Mouse (Mus musculus) G1E (cell line): ENCODE measurements at regions not wholly inside any gene's neighbourhood (a gene's known extent, or its start where the extent isn't known, plus 50 kb on each side); places are given as distances from the start of the nearest gene placed in this dataset.

ENCODE experiments used
- ATAC-seq: 2 replicates; pipeline ENCODE4 v1.8.0; 2016; ENCODE audit warnings: mild to moderate bottlenecking; ENCODE audit not compliant: insufficient number of reproducible peaks, poor library complexity, low FRiP score, severe bottlenecking; ENCODE audit errors: extremely low read depth
- DNase-seq: peaks from one replicate; pipeline ENCODE4 v3.0.0; 2012; ENCODE audit warnings: low spot score
- H3K27me3 ChIP-seq: 2 replicates; pipeline ENCODE4 v1.6.1; 2012; ENCODE audit warnings: mild to moderate bottlenecking, low read length, inconsistent platforms; ENCODE audit not compliant: insufficient read depth
- H3K36me3 ChIP-seq: replicated peaks from 2 replicates; pipeline ENCODE3; 2012; ENCODE audit warnings: mild to moderate bottlenecking, inconsistent platforms
- H3K4me1 ChIP-seq: 2 replicates; pipeline ENCODE4 v1.6.1; 2012; ENCODE audit warnings: low read depth, low read length, inconsistent platforms, mixed read lengths; ENCODE audit not compliant: insufficient read depth
- H3K4me3 ChIP-seq: 2 replicates; pipeline ENCODE4 v1.5.1; 2012; ENCODE audit warnings: low read depth, mild to moderate bottlenecking, inconsistent platforms, low read length, moderate library complexity, mixed read lengths
- H3K9me3 ChIP-seq: replicated peaks from 2 replicates; pipeline ENCODE4 v1.6.1; 2012; ENCODE audit warnings: inconsistent platforms
- CTCF ChIP-seq: IDR thresholded peaks from 2 replicates; pipeline ENCODE4 v1.5.1; 2012; ENCODE audit warnings: low read depth, low read length, inconsistent platforms, mixed read lengths
- GATA1 ChIP-seq: IDR thresholded peaks from 2 replicates; pipeline ENCODE4 v1.6.1; 2012; ENCODE audit warnings: borderline replicate concordance, low read length, inconsistent platforms, mixed read lengths
- GATA2 ChIP-seq: IDR thresholded peaks from 2 replicates; pipeline ENCODE4 v1.6.1; 2012; ENCODE audit warnings: low read depth, low read length, inconsistent platforms, borderline replicate concordance
- POLR2AphosphoS5 ChIP-seq: IDR thresholded peaks from 2 replicates; pipeline ENCODE4 v1.6.1; 2012; ENCODE audit warnings: low read depth, low read length, inconsistent platforms; ENCODE audit not compliant: insufficient replicate concordance
- TAL1 ChIP-seq: conservative IDR thresholded peaks from 2 replicates; pipeline ENCODE4 v1.6.1; 2012; ENCODE audit warnings: low read depth, low read length, inconsistent platforms, mixed read lengths

DNA sequence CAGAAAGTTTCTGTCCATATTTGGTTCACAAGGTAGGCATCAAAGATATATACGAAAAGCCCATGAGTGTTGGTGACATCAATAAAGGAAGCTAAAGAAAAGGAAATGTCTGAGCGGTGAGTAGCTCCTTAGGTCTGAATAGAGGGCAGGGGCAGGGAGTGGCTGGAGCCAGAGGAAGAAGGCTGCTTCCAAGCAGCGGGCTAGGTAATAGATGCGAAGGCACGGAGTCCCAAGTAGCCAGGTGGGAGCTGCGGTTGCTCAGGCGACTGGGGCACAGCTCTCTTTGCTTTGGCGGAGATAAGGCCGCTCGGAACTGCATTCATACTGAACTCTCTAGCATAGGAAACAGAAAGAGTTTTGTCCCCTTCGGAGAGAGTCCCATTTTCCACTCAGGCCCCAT lies 193.9 kb upstream of the Sox9 start:
- Histone ChIP-seq H3K36me3 (no peaks in the 10 kb centered on the region), H3K4me1 (no peaks in the 10 kb centered on the region), H3K27me3 (no peaks in the 10 kb centered on the region), H3K9me3 (peaks cover 64% of the 10 kb centered on the region), H3K4me3 (no peak overlapping the region)
- ATAC-seq = no peak
- DNase-seq = no peak
- TF ChIP-seq CTCF = no peak
- TF ChIP-seq POLR2AphosphoS5 = no peak

DNA sequence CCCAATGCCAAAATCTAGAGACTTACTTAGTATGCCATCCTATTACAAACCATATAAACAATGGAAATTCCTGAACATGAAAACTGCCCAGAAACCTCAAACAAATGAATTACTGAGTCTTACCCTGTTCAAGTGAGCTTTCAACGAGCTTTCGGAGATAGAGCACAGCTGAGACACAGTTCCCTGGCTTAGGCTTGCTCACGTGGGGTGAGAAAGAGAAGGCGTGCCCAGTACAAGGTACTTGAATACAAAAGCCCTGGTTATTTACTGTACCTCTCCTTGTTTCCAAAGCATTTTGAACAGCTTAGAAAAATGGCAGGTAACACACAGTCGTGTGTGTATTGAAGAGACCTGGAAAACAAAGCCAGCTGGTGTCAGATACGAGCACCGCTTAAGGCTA lies 191.8 kb upstream of the Sox9 start:
- TF ChIP-seq POLR2AphosphoS5 (no peak), TAL1 (no peak), GATA2 (no peak), GATA1 (no peak), CTCF (no peak)
- Histone ChIP-seq H3K27me3 (no peaks in the 10 kb centered on the region), H3K4me1 (no peaks in the 10 kb centered on the region), H3K4me3 (no peak overlapping the region), H3K9me3 (peaks cover 57% of the 10 kb centered on the region), H3K36me3 (no peaks in the 10 kb centered on the region)
- ATAC-seq = no peak
- DNase-seq = no peak

DNA sequence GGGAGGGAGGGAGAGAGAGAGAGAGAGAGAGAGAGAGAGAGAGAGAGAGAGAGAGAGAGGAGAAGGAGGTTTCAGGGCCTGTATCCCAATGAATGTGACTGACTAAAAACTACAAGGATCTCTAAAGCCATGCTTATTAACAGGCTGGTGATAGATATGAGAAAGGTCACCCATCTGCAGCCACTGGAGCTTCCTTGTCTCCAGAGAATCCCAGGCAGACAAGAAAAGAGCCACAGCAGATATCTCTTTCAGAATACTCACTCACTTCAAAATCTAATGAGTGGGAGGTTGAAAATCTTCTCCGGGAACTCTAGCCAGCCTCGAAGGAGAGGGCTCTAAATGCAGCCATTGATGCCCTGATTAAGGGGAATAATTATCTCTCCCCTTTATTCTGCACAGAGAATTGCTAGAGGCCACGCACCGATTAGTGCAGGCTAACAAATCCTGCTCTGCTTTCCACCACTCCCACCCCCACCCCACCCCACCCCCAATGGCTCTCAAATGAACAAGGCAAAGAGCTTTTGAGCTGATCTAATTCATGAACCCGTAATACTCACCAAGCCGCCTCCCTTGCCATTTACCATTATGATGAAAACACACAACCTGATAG lies 189.5 kb upstream of the Sox9 start:
- no peak for ATAC-seq
- no peak for TF ChIP-seq POLR2AphosphoS5
- DNase-seq = no peak
- H3K36me3 ChIP-seq = no peaks in the 10 kb centered on the region
- peaks cover 43% of the 10 kb centered on the region for H3K9me3 ChIP-seq
- H3K4me3 ChIP-seq = no peak overlapping the region
- H3K4me1 ChIP-seq = no peaks in the 10 kb centered on the region
- no peaks in the 10 kb centered on the region for H3K27me3 ChIP-seq

DNA sequence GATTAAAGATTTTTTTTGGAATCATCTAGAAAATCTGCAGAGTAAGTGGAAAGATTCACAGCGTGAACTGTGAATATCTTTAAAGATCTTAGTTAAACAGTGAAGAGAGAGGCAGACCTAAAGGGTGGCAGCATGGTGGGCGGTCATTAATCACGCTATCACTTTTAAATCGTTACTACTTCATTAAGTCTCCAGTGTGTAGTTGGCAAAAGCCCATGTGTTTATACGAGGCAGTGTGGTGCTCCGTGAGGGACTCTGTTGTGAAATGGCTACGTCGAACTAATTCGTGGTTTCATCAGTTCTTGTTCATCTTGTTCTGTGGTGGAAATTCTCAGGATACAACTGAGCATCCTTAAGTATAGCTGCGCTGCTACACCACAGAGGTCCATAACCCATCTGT lies 188.2 kb upstream of the Sox9 start:
- no peaks in the 10 kb centered on the region for H3K36me3 ChIP-seq
- H3K27me3 ChIP-seq = no peaks in the 10 kb centered on the region
- peaks cover 35% of the 10 kb centered on the region for H3K9me3 ChIP-seq
- TF ChIP-seq GATA1 (no peak), GATA2 (no peak), TAL1 (no peak), CTCF (no peak), POLR2AphosphoS5 (no peak)
- no peak overlapping the region for H3K4me3 ChIP-seq
- no peaks in the 10 kb centered on the region for H3K4me1 ChIP-seq
- DNase-seq = no peak
- no peak for ATAC-seq

DNA sequence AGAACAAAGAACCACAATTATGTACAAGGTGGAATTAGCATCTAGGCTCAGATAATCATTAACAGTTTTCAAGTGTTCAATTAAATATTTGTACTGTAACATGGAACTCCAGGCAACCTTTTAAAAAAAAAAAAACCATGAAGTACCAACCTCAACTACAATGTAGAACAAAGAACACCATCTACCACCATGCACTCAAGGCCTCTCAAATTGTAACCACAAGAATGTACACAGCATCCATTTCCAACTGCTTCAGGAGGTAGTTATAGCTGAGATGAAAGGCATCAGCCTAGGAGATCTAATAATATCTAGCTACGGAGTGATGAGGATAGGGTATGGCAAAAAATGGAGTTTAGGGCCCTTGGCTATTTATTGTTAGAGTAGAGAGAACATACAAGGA lies 174.7 kb upstream of the Sox9 start:
- Histone ChIP-seq H3K27me3 (no peaks in the 10 kb centered on the region), H3K36me3 (no peaks in the 10 kb centered on the region), H3K9me3 (peaks cover 42% of the 10 kb centered on the region), H3K4me1 (no peaks in the 10 kb centered on the region), H3K4me3 (no peak overlapping the region)
- TF ChIP-seq GATA2 (no peak), GATA1 (no peak), POLR2AphosphoS5 (no peak), TAL1 (no peak), CTCF (no peak)
- DNase-seq (no peak), ATAC-seq (no peak)

DNA sequence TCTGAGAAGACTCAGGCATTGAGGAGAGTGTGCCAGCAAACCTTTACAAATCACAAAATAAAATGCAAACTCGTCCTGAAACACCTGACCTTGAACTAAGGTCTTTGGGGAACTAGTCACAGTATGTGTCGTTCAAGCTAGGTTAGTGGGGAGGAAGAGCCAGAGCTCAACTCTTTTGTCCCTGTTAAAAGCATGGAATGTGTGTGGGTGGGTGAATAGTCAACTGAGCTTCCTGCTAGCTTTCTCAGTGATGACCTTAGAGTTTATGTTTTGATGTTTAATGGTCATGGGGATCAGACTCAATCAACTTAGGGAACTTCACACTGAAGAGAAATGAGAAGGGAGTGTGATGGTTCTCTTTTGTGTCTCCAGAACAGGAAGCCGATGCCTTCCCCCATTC lies 172.7 kb upstream of the Sox9 start:
- TF ChIP-seq TAL1 (no peak), CTCF (no peak)
- no peak for ATAC-seq

DNA sequence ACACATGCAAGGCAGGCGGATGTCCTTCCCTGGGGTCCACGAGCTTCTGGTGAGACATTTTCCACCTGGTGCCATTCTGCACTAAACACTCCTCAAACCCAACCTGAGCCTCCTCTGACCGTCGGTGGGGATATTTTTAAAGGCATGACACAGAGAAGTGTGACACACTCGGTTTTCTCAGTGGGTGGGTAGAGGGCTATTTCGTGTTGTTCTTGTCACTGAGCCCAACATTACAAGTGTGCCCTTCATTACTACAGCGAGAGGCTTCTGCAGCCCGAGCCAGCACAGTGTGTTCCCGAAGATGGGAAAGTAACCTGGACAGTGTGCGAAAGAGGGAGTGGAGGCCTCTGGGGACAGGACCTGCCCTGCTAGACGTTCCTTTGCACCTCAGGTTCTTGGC lies 171.0 kb upstream of the Sox9 start:
- Histone ChIP-seq H3K27me3 (no peaks in the 10 kb centered on the region), H3K36me3 (no peaks in the 10 kb centered on the region), H3K4me1 (no peaks in the 10 kb centered on the region), H3K9me3 (peaks cover 42% of the 10 kb centered on the region), H3K4me3 (no peak overlapping the region)
- no peak for DNase-seq
- no peak for ATAC-seq
- TF ChIP-seq GATA2 (no peak), TAL1 (no peak), CTCF (no peak)

More for the DNA sequence above, 172.7 kb upstream of the Sox9 start:
- H3K9me3 ChIP-seq = peaks cover 44% of the 10 kb centered on the region
- H3K36me3 ChIP-seq = no peaks in the 10 kb centered on the region
- DNase-seq = no peak
- no peaks in the 10 kb centered on the region for H3K27me3 ChIP-seq
- no peaks in the 10 kb centered on the region for H3K4me1 ChIP-seq
- no peak overlapping the region for H3K4me3 ChIP-seq
